In genomic region chr2:119311544-119311943, GRCm38 (mm10) we compare ENCODE assay signal across 12 mouse cellular contexts. TPM values are rescaled to one million over a fixed set of nuclear protein-coding genes. Genes with fewer than 3 reads are reported as not detected.
DNase-seq lines count a peak whose midpoint lies in the region; ATAC-seq and TF ChIP-seq lines count a peak whose summit lies in the region.
"Had no signal": no experiment of that assay in that cellular context is flagged by ENCODE, and none has a peak within 500 bp of the region (broad histone marks: within the 10 kb centered on the region; RNA-seq: fewer than 3 reads in every experiment).

No protein-coding gene starts in this region.

- DNase-seq in adrenal gland, adult (ENCODE audit: inconsistent age in 2 of 2, low spot score in 1 of 2) = peak; percentile 54 to 78
- no peak for DNase-seq in adrenal gland, adult 8-10 months
- peak; percentile 85 for DNase-seq in kidney, adult 2 months
- peak; percentile 38 for DNase-seq in liver, postnatal 0 days
- DNase-seq in embryo, embryonic 10 days (ENCODE audit: low spot score) = no peak
- DNase-seq in urinary bladder, postnatal 36 days (ENCODE audit: low spot score in 2 of 2) = no peak
- no peak for DNase-seq in left cerebral cortex, postnatal 25 days (ENCODE audit: low spot score in 2 of 2)

- no peak for ATAC-seq in embryonic facial prominence, embryonic 12.5 days (ENCODE audit: insufficient number of reproducible peaks, insufficient read depth, low FRiP score, low TSS enrichment)
- ATAC-seq in liver, postnatal 0 days = peak; percentile 56

- no peak for TF ChIP-seq POLR2A in kidney, adult 2 months (IDR thresholded peaks at IDR 0.05; ENCODE audit: low read depth, low read length)

- TF ChIP-seq CTCF in kidney, adult 2 months (conservative IDR thresholded peaks at IDR 0.05; ENCODE audit: insufficient read depth, insufficient read length, low read depth, low read length) = no peak
- no peak for TF ChIP-seq CTCF in liver, postnatal 0 days (IDR thresholded peaks at IDR 0.05; ENCODE audit: low read depth)

- TF ChIP-seq EP300 in liver, postnatal 0 days (IDR thresholded peaks at IDR 0.05; ENCODE audit: low read depth) = no peak

- no peak overlapping the region for H3K4me3 ChIP-seq in embryonic facial prominence, embryonic 12.5 days
- H3K4me3 ChIP-seq in kidney, adult 2 months (ENCODE audit: insufficient read depth, low read depth, low read length) = no peak overlapping the region
- H3K4me3 ChIP-seq in liver, postnatal 0 days (ENCODE audit: low read depth, low read length) = no peak overlapping the region
- H3K4me3 ChIP-seq: midbrain, embryonic 13.5 days had no signal

- H3K9ac ChIP-seq in embryonic facial prominence, embryonic 12.5 days = no peak overlapping the region
- no peak overlapping the region for H3K9ac ChIP-seq in liver, postnatal 0 days (replicated peaks)
- H3K9ac ChIP-seq: midbrain, embryonic 13.5 days had no signal

- peaks cover 6% of the 10 kb centered on the region for H3K4me1 ChIP-seq in embryonic facial prominence, embryonic 12.5 days
- no peaks in the 10 kb centered on the region for H3K4me1 ChIP-seq in kidney, adult 2 months (ENCODE audit: control insufficient read depth, insufficient read depth, low read length)
- H3K4me1 ChIP-seq in liver, postnatal 0 days (ENCODE audit: insufficient read depth) = peaks cover 3% of the 10 kb centered on the region; the same call in 1 of the 2 replicates

- H3K36me3 ChIP-seq in embryonic facial prominence, embryonic 12.5 days = no peaks in the 10 kb centered on the region
- no peaks in the 10 kb centered on the region for H3K36me3 ChIP-seq in kidney, adult 2 months (ENCODE audit: control insufficient read depth, insufficient read depth, low read length)
- H3K36me3 ChIP-seq in liver, postnatal 0 days (replicated peaks; ENCODE audit: insufficient read depth, low read length) = no peaks in the 10 kb centered on the region
- H3K36me3 ChIP-seq: midbrain, embryonic 13.5 days had no signal

- intact Hi-C loops in left cerebral cortex, postnatal 25 days (cut with DNase I) = no loop called here

- H3K9me3 ChIP-seq in embryonic facial prominence, embryonic 12.5 days = no peaks in the 10 kb centered on the region
- peaks cover 4% of the 10 kb centered on the region; the same call in 1 of the 2 replicates for H3K9me3 ChIP-seq in liver, postnatal 0 days (ENCODE audit: low read length)

- peaks cover 6% of the 10 kb centered on the region; the same call in 1 of the 2 replicates for H3K27me3 ChIP-seq in embryonic facial prominence, embryonic 12.5 days
- no peaks in the 10 kb centered on the region for H3K27me3 ChIP-seq in kidney, adult 2 months (replicated peaks; ENCODE audit: control insufficient read depth, insufficient read depth, low read length)
- H3K27me3 ChIP-seq in liver, postnatal 0 days (ENCODE audit: insufficient read depth, low read length) = no peaks in the 10 kb centered on the region

- 0 out of 2 replicates have a peak overlapping the region, but pooled peaks have one; percentile 17 for H3K27ac ChIP-seq in embryonic facial prominence, embryonic 12.5 days
- H3K27ac ChIP-seq in kidney, adult 2 months (ENCODE audit: insufficient read depth, low read depth, low read length) = peak overlapping the region; percentile 42; the same call in 1 of the 2 replicates
- H3K27ac ChIP-seq in liver, postnatal 0 days (ENCODE audit: low read depth) = 0 out of 2 replicates have a peak overlapping the region, but pooled peaks have one; percentile 41
- H3K27ac ChIP-seq: midbrain, embryonic 13.5 days had no signal

- WGBS in embryonic facial prominence, embryonic 12.5 days = 37% methylated on average over 12 of the region's 12 CpGs
- WGBS in kidney, adult 2 months = 44% methylated on average over 12 of the region's 12 CpGs
- 56% methylated on average over 12 of the region's 12 CpGs for WGBS in liver, postnatal 0 days (ENCODE audit: insufficient replicate concordance)

- H3K4me2 ChIP-seq in embryonic facial prominence, embryonic 12.5 days (replicated peaks) = no peak overlapping the region
- H3K4me2 ChIP-seq in liver, postnatal 0 days (ENCODE audit: low read depth, low read length) = no peak overlapping the region
- H3K4me2 ChIP-seq: midbrain, embryonic 13.5 days had no signal

RNA-seq across cellular contexts. Expression of gene Dll4, which starts 14.0 kb away (rescaled TPM):
- total RNA-seq in adrenal gland, adult 8-10 months (2022) = 10 to 100 TPM; 11.5 to 18.6 (median 16.2) TPM
- polyA plus RNA-seq in embryonic facial prominence, embryonic 12.5 days (2016; fragmentation: Nextera tagmentation; extraction: Ambion mirVana) = 5.1 and 5.7 TPM in 2 replicates
- polyA plus RNA-seq in kidney, adult 2 months (2012; rRNA removed) = 14.6 and 15.9 TPM in 2 replicates
- 1.8 and 1.9 TPM in 2 replicates for polyA plus RNA-seq in liver, postnatal 0 days (2015; fragmentation: Nextera tagmentation; extraction: Ambion mirVana)
- total RNA-seq in left cerebral cortex, postnatal 25 days (2021) = 1 to 10 TPM; 2.3 to 4.0 TPM
- total RNA-seq: common myeloid progenitor, adult 5-6 weeks; MEL had no signal

RNA-seq across cellular contexts. Expression of gene Vps18, which starts 23.0 kb away (rescaled TPM):
- 10 to 100 TPM; 27.2 to 29.5 (median 27.7) TPM for total RNA-seq in adrenal gland, adult 8-10 months (2022)
- 23.8 and 23.9 TPM in 2 replicates for polyA plus RNA-seq in embryonic facial prominence, embryonic 12.5 days (2016; fragmentation: Nextera tagmentation; extraction: Ambion mirVana)
- polyA plus RNA-seq in kidney, adult 2 months (2012; rRNA removed) = 24.0 and 27.4 TPM in 2 replicates
- polyA plus RNA-seq in liver, postnatal 0 days (2015; fragmentation: Nextera tagmentation; extraction: Ambion mirVana) = 4.7 TPM in 2 replicates
- total RNA-seq in left cerebral cortex, postnatal 25 days (2021) = 10 to 100 TPM; 48.4 to 48.9 TPM

RNA-seq across cellular contexts. Expression of gene Chac1, which starts 39.5 kb away (rescaled TPM):
- 1 to 10 TPM; 3.9 to 7.2 (median 4.9) TPM for total RNA-seq in adrenal gland, adult 8-10 months (2022)
- polyA plus RNA-seq in embryonic facial prominence, embryonic 12.5 days (2016; fragmentation: Nextera tagmentation; extraction: Ambion mirVana) = 0.79 and 1.0 TPM in 2 replicates
- polyA plus RNA-seq in kidney, adult 2 months (2012; rRNA removed) = 2.0 and 2.2 TPM in 2 replicates
- 0.35 and 0.36 TPM in 2 replicates for polyA plus RNA-seq in liver, postnatal 0 days (2015; fragmentation: Nextera tagmentation; extraction: Ambion mirVana)
- 1 to 10 TPM; 9.6 to 9.8 TPM for total RNA-seq in left cerebral cortex, postnatal 25 days (2021)
- total RNA-seq: common myeloid progenitor, adult 5-6 weeks had no signal

RNA-seq across cellular contexts. Expression of gene Rhov, which starts 40.5 kb away (rescaled TPM):
- total RNA-seq in adrenal gland, adult 8-10 months (2022) = 1 to 10 TPM in 3 of 4 experiments, under 1 TPM in 1; 0.61 to 2.9 (median 2.1) TPM
- 5.7 and 6.9 TPM in 2 replicates for polyA plus RNA-seq in embryonic facial prominence, embryonic 12.5 days (2016; fragmentation: Nextera tagmentation; extraction: Ambion mirVana)
- 5.9 and 7.8 TPM in 2 replicates for polyA plus RNA-seq in kidney, adult 2 months (2012; rRNA removed)
- polyA plus RNA-seq in liver, postnatal 0 days (2015; fragmentation: Nextera tagmentation; extraction: Ambion mirVana) = not detected in 2 replicates
- 1 to 10 TPM; 7.9 to 9.0 TPM for total RNA-seq in left cerebral cortex, postnatal 25 days (2021)
- total RNA-seq: heart, adult 18-20 months; MEL had no signal

Comparison
In these comparisons a context has a peak if more than half of its experiments do, and no peak if none do; other contexts are left out.
1. DNase-seq: peak in adrenal gland, adult (2 of 2), kidney, adult 2 months (single experiment) and liver, postnatal 0 days (single experiment); none in adrenal gland, adult 8-10 months (single experiment), embryo, embryonic 10 days (single experiment), urinary bladder, postnatal 36 days (0 of 2) and left cerebral cortex, postnatal 25 days (0 of 2).
2. Peak in every context shown above with its lines, with median percentiles within 50 percentile points of each other: H3K27ac ChIP-seq.